In genomic region chr13:10031547-10031946, GRCm38 (mm10) we compare ENCODE assay signal across 16 mouse cellular contexts.
"Had no signal": no experiment of that assay in that cellular context is flagged by ENCODE, and none has a peak within 500 bp of the region (broad histone marks: within the 10 kb centered on the region; RNA-seq: fewer than 3 reads in every experiment).

No protein-coding gene starts in this region.

- H3K36me3 ChIP-seq: limb, embryonic 10.5 days; limb, embryonic 13.5 days; liver, embryonic 12.5 days; liver, embryonic 15.5 days; midbrain, embryonic 12.5 days; midbrain, embryonic 15.5 days; neural tube, embryonic 12.5 days; neural tube, embryonic 15.5 days had no signal

- H3K9me3 ChIP-seq: limb, embryonic 10.5 days; limb, embryonic 13.5 days; liver, embryonic 12.5 days; liver, embryonic 15.5 days; midbrain, embryonic 12.5 days; midbrain, embryonic 15.5 days; neural tube, embryonic 12.5 days; neural tube, embryonic 15.5 days had no signal

- H3K27ac ChIP-seq: limb, embryonic 10.5 days; limb, embryonic 13.5 days; liver, embryonic 12.5 days; liver, embryonic 15.5 days; macrophage; midbrain, embryonic 12.5 days; midbrain, embryonic 15.5 days; neural tube, embryonic 12.5 days; neural tube, embryonic 15.5 days had no signal

- H3K4me3 ChIP-seq: limb, embryonic 10.5 days; limb, embryonic 13.5 days; liver, embryonic 12.5 days; liver, embryonic 15.5 days; midbrain, embryonic 12.5 days; midbrain, embryonic 15.5 days; neural tube, embryonic 12.5 days; neural tube, embryonic 15.5 days had no signal

- H3K4me1 ChIP-seq: limb, embryonic 10.5 days; limb, embryonic 13.5 days; liver, embryonic 12.5 days; liver, embryonic 15.5 days; midbrain, embryonic 12.5 days; neural tube, embryonic 12.5 days; neural tube, embryonic 15.5 days had no signal

- DNase-seq: kidney, adult 8-10 months; kidney, postnatal 36 days; liver; lung, embryonic 14.5 days; thymus, adult 18-20 months; thymus, postnatal 36 days had no signal

- H3K9ac ChIP-seq: limb, embryonic 13.5 days; liver, embryonic 12.5 days; liver, embryonic 15.5 days; lung, embryonic 14.5 days; midbrain, embryonic 12.5 days; midbrain, embryonic 15.5 days; neural tube, embryonic 12.5 days; neural tube, embryonic 15.5 days had no signal

- ATAC-seq: intestine, postnatal 0 days; liver, embryonic 12.5 days; midbrain, embryonic 15.5 days had no signal

- H3K27me3 ChIP-seq: limb, embryonic 13.5 days; liver, embryonic 12.5 days; liver, embryonic 15.5 days; midbrain, embryonic 12.5 days; midbrain, embryonic 15.5 days; neural tube, embryonic 12.5 days; neural tube, embryonic 15.5 days had no signal

- H3K4me2 ChIP-seq: limb, embryonic 13.5 days; liver, embryonic 12.5 days; liver, embryonic 15.5 days; lung, embryonic 14.5 days; midbrain, embryonic 12.5 days; midbrain, embryonic 15.5 days; neural tube, embryonic 12.5 days; neural tube, embryonic 15.5 days had no signal
